Mouse (Mus musculus) embryonic fibroblast, embryonic 13.5 days (primary cell): ENCODE measurements around the gene Prn. TPM values are rescaled to one million over a fixed set of nuclear protein-coding genes. Genes with fewer than 3 reads are reported as not detected.

ENCODE experiments used
- H3K27ac ChIP-seq: 2 replicates; pipeline ENCODE4 v1.5.1; 2012; ENCODE audit warnings: low read length, control low read depth, inconsistent platforms; ENCODE audit not compliant: insufficient read depth
- H3K4me1 ChIP-seq: 2 replicates; pipeline ENCODE4 v1.6.1; 2011; ENCODE audit warnings: low read length; ENCODE audit not compliant: control insufficient read depth, insufficient read depth
- H3K4me3 ChIP-seq: 2 replicates; pipeline ENCODE4 v1.5.1; 2011; ENCODE audit warnings: mild to moderate bottlenecking, control low read depth, low read length; ENCODE audit not compliant: insufficient read depth
- CTCF ChIP-seq: IDR thresholded peaks from 2 replicates; pipeline ENCODE4 v1.5.1; 2011; ENCODE audit warnings: mild to moderate bottlenecking, control low read depth, low read length, moderate library complexity, borderline replicate concordance; ENCODE audit not compliant: insufficient read depth
- POLR2A ChIP-seq: IDR thresholded peaks from 2 replicates; pipeline ENCODE4 v1.6.1; 2011; ENCODE audit warnings: low read depth, mild to moderate bottlenecking, control low read depth, low read length, moderate library complexity
- polyA plus RNA-seq: library from polyadenylated mRNA; stranded (reverse); fragments of >200 nt; gene quantifications from 2 replicates; pipeline ENCODE4 v1.2.4, GENCODE M21; 2011; ENCODE audit warnings: low read depth; ENCODE audit not compliant: missing spikeins, insufficient read length

The Prn gene
- polyA plus RNA-seq, 1 experiment = not detected

DNA sequence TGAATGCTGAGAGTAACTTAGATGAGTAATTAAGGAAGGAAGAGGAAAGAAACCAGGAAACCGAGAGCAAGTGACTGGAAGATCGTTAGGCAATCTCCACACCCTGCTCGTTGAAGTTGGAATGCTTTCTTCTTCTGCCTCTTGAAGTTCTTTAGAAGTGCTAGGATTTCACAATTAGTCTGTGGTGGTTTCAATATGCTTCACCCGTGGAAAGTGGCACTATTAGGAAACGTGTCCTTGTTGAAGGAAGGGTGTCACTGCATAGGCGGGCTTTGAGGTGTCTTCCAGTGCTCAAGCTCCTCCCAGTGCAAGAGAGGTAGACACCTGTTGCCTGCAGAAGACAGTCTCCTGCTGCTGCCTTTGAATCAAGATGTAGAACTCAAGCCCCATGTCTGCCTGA is 4.0 kb upstream of the Prn start:
- Histone ChIP-seq H3K4me1 (peaks cover 7% of the 10 kb centered on the region), H3K4me3 (no peak overlapping the region), H3K27ac (no peak overlapping the region)
- TF ChIP-seq CTCF (no peak), POLR2A (no peak)

GRCm38 (mm10) chr2:131906266-131906665 is 3.5 kb upstream of the Prn start:
- H3K4me1 ChIP-seq = peaks cover 7% of the 10 kb centered on the region
- no peak overlapping the region for H3K4me3 ChIP-seq
- no peak for TF ChIP-seq POLR2A
- TF ChIP-seq CTCF = no peak
- no peak overlapping the region for H3K27ac ChIP-seq

DNA sequence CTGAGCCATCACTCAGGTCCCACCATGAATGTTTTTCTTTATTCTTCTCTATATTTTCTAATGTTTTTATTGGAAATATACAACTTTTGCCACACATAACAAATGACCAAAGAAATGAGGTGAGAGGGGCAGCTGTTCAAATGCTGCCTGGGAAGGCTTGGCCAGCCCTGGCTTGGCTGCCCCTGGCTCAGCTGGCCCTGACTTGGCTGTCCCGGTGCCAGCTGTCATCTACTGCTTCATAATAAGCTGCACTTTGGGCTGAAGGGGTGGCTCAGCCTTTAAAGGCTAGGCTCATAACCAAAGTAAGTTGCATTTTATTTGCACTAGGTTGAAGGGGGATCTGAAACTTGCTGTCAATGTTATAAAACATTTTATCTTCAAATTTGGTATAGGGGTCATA is 2.9 kb upstream of the Prn start:
- TF ChIP-seq CTCF (no peak), POLR2A (no peak)
- no peak overlapping the region for H3K4me3 ChIP-seq
- H3K4me1 ChIP-seq = peaks cover 6% of the 10 kb centered on the region
- no peak overlapping the region for H3K27ac ChIP-seq

DNA sequence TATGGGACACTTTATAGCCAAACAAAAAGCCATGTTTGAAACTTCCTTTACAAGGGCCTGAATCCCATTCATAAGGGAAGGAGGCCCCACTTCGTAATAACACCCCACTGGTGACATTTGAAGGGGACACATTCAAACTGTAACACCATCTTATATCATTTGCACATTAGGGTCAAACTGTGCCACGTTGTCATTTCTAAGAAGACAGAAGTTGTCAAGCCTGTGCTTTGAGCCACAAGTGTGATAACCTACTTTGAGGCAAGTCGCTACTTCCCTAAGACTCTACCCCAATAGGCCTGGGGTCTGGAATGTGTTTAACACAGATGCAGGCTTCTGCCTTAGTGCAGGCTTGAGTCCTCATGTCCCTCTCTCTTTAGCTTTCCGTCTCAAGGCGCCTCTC is 2.4 kb upstream of the Prn start:
- H3K4me1 ChIP-seq = peaks cover 6% of the 10 kb centered on the region
- H3K27ac ChIP-seq = no peak overlapping the region
- H3K4me3 ChIP-seq = no peak overlapping the region
- TF ChIP-seq POLR2A = no peak
- no peak for TF ChIP-seq CTCF

GRCm38 (mm10) chr2:131908351-131908861 is 1.4 kb upstream of the Prn start:
- no peak for TF ChIP-seq POLR2A
- no peak for TF ChIP-seq CTCF
- no peak overlapping the region for H3K27ac ChIP-seq
- peaks cover 5% of the 10 kb centered on the region for H3K4me1 ChIP-seq
- H3K4me3 ChIP-seq = no peak overlapping the region

DNA sequence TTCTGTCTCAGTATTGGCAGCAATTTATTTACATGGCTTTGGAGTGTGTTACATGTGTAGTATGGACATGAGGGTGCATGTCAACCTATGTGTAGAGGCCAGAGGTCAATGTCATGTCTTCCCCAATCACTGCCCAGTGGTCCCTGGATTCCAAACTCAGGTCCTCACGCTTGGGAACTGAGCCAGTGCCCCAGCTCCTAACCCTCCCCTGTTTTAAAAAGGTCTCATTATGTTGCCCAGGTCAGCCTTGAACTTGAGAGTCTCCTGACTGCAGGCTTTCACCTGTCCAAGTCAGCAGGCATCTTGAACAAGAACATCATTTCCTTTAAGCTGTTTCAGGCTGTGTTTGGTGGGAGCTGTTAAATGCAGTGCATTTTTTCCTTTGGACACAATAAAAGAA is 851 bp upstream of the Prn start:
- Histone ChIP-seq H3K4me1 (peaks cover 8% of the 10 kb centered on the region), H3K27ac (no peak overlapping the region; the same call in 1 of the 2 replicates), H3K4me3 (no peak overlapping the region)
- TF ChIP-seq POLR2A = no peak
- TF ChIP-seq CTCF = no peak

GRCm38 (mm10) chr2:131910847-131911246 is 1.1 kb downstream of the Prn start:
- no peak overlapping the region; the same call in 1 of the 2 replicates for H3K27ac ChIP-seq
- peaks cover 8% of the 10 kb centered on the region for H3K4me1 ChIP-seq
- H3K4me3 ChIP-seq = peak overlapping the region; percentile 77
- TF ChIP-seq POLR2A (no peak), CTCF (no peak)

- H3K4me1 ChIP-seq = peaks cover 8% of the 10 kb centered on the region
- TF ChIP-seq CTCF (no peak), POLR2A (no peak; the same call in 1 of the 2 replicates)
- no peak overlapping the region for H3K27ac ChIP-seq
- H3K4me3 ChIP-seq = peak overlapping the region; percentile 77
Observed at GRCm38 (mm10) chr2:131911341-131911740, 1.6 kb downstream of the Prn start.

DNA sequence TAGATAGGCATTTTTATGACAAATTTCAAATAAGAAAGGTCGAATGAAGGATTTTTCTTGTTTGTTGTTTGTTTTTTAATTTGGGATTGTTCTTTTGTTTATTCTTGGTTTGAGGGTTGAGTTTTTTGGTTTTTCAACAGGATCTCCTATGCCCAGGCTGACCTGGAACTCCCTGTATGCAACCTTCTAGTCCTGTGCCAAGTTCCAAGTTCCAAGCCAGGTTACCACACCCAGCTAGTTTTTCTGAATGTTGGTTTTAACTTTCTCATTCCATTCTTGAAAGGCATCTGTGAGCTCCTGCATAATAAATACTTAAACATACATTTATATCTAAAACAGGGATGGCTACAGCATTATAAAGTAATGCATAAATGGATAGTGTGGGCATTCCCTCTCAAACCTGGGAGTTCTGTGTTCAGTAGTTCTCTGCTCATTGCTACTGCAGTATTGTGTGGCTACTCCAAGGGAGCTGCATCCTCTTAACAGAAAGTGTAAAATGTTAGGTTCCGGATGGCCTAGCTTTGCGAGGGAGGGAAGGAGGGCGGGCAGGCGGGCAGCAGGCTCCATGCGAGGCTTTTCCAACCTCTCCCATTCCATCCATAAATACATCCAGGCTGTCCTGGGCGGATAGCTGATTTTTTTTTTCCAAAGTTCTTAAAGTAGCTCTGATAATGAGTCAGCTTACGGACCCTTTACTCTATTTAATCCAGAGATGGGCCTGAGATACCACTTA is 2.9 kb downstream of the Prn start:
- Histone ChIP-seq H3K4me1 (peaks cover 8% of the 10 kb centered on the region), H3K4me3 (no peak overlapping the region), H3K27ac (no peak overlapping the region)
- TF ChIP-seq POLR2A (no peak), CTCF (no peak)

- H3K27ac ChIP-seq = peak overlapping the region; percentile 2; the same call in 1 of the 2 replicates
- no peaks in the 10 kb centered on the region; the same call in 1 of the 2 replicates for H3K4me1 ChIP-seq
- TF ChIP-seq POLR2A (no peak), CTCF (no peak)
- no peak overlapping the region for H3K4me3 ChIP-seq
Observed at GRCm38 (mm10) chr2:131932275-131932902, 22.6 kb downstream of the Prn start.
